Mouse (Mus musculus): ENCODE results near the gene B3galt4.

DNA sequence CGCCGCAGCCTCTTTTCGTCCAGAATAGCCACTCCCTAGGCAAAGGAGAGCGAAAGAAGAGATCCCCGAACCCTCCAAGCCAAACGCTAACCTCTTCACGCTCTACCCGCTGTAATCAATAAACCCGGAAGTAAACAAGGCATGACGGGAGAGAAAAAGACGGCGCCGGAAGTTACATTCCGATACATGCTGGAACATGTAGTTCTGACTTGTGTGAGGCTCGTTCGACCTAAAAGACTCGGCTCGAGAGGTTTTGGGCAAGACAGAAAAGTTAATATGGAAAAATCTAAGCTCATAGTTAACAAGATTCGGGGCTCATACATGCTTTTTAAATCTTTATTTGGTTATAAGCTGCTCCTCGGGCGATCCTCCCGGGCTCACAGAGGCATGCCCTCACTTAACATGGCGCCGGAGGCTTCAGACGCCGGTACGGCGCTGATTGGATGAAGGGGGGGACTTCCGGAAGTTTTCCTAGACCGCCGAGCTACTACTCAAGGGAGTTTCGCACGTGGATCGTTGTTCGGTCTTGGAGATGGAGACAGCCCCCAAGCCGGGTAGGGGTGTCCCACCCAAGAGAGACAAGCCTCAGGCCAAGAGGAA is 11.0 kb downstream of the B3galt4 start, which contains the start of the genes Pfdn6 and Wdr46:
- TF ChIP-seq CTCF (IDR thresholded peaks at IDR 0.05; ENCODE audit: low read depth) (no peak), EP300 (optimal IDR thresholded peaks at IDR 0.05) (peak; percentile 60)

Measured in stomach, postnatal 0 days (tissue).